ENCODE assay signal across 13 mouse cellular contexts in the genomic region with DNA sequence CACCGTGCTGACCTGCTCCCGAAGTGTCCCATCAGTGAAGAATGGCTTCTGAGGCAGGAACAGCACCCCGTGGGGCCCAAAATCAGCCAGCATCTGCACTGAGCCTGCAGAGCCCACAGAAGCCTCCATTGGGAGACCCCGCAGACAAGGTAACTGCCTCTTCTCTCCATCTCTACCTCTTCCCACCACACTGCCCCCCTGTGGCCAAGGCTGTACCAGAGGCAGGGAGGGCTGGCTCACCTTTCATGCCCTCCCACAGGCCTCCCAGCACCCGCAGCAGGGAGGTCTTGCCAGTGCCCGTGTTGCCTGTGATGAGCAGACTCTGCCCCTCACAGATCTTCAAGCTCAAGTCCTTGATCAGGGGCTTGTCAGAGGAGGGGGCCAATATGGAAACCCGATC. TPM values are rescaled to one million over a fixed set of nuclear protein-coding genes. Genes with fewer than 3 reads are reported as not detected.
DNase-seq lines count a peak whose midpoint lies in the region; ATAC-seq and TF ChIP-seq lines count a peak whose summit lies in the region.
"Had no signal": no experiment of that assay in that cellular context is flagged by ENCODE, and none has a peak within 500 bp of the region (broad histone marks: within the 10 kb centered on the region; RNA-seq: fewer than 3 reads in every experiment).

No protein-coding gene starts in this region.

- ATAC-seq in heart, postnatal 0 days (ENCODE audit: insufficient read depth, low read depth), result no peak
- ATAC-seq in stomach, postnatal 0 days (ENCODE audit: low FRiP score, low TSS enrichment), result no peak
- ATAC-seq in midbrain, embryonic 14.5 days (ENCODE audit: low FRiP score, low TSS enrichment), result no peak

- no peak overlapping the region for H3K9ac ChIP-seq in heart, postnatal 0 days (replicated peaks; ENCODE audit: low read depth, low read length)
- H3K9ac ChIP-seq in stomach, postnatal 0 days (ENCODE audit: low read length), result no peak overlapping the region
- no peak overlapping the region for H3K9ac ChIP-seq in midbrain, embryonic 14.5 days (replicated peaks; ENCODE audit: low read length)

- no peaks in the 10 kb centered on the region for H3K4me1 ChIP-seq in heart, postnatal 0 days (ENCODE audit: control insufficient read depth, insufficient read depth)
- no peaks in the 10 kb centered on the region for H3K4me1 ChIP-seq in stomach, postnatal 0 days (replicated peaks; ENCODE audit: control insufficient read depth, insufficient read depth)
- H3K4me1 ChIP-seq in midbrain, embryonic 14.5 days (ENCODE audit: control insufficient read depth, insufficient read depth, low read length), result no peaks in the 10 kb centered on the region

- no peaks in the 10 kb centered on the region for H3K9me3 ChIP-seq in heart, postnatal 0 days (replicated peaks; ENCODE audit: control insufficient read depth, low read length)
- H3K9me3 ChIP-seq in stomach, postnatal 0 days (ENCODE audit: control insufficient read depth, low read length), result no peaks in the 10 kb centered on the region
- no peaks in the 10 kb centered on the region for H3K9me3 ChIP-seq in midbrain, embryonic 14.5 days (ENCODE audit: control insufficient read depth, low read length)
- H3K9me3 ChIP-seq: forebrain, embryonic 10.5 days had no signal

- no peak for DNase-seq in heart, postnatal 0 days (ENCODE audit: low spot score)
- no peak for DNase-seq in heart, adult 8-10 months (ENCODE audit: low spot score)
- peak; percentile 24 for DNase-seq in lung, postnatal 10 days
- no peak for DNase-seq in lung, postnatal 36 days
- DNase-seq in NIH3T3 (ENCODE audit: low read depth), result peak; percentile 28
- peak; percentile 32 for DNase-seq in stomach, postnatal 0 days (ENCODE audit: low spot score)
- no peak for DNase-seq in c-Kit-positive CD71-positive TER-119-positive erythroid progenitor cells, embryonic 14.5 days (ENCODE audit: low spot score)
- DNase-seq in midbrain, embryonic 14.5 days, result no peak

- H3K27ac ChIP-seq in heart, postnatal 0 days (ENCODE audit: low read depth), result no peak overlapping the region
- no peak overlapping the region for H3K27ac ChIP-seq in stomach, postnatal 0 days (replicated peaks)
- no peak overlapping the region for H3K27ac ChIP-seq in midbrain, embryonic 14.5 days (replicated peaks; ENCODE audit: low read depth, low read length)
- H3K27ac ChIP-seq: forebrain, embryonic 10.5 days had no signal

- no peaks in the 10 kb centered on the region for H3K27me3 ChIP-seq in heart, postnatal 0 days (ENCODE audit: control insufficient read depth, insufficient read depth, low read length)
- no peaks in the 10 kb centered on the region for H3K27me3 ChIP-seq in stomach, postnatal 0 days (ENCODE audit: control insufficient read depth, insufficient read depth, low read length)
- no peaks in the 10 kb centered on the region for H3K27me3 ChIP-seq in midbrain, embryonic 14.5 days (ENCODE audit: control insufficient read depth, insufficient read depth, low read length)

- WGBS in heart, postnatal 0 days, result 73% methylated on average over 7 of the region's 7 CpGs
- 85% methylated on average over 7 of the region's 7 CpGs for WGBS in stomach, postnatal 0 days
- 82% methylated on average over 7 of the region's 7 CpGs for WGBS in midbrain, embryonic 14.5 days

- H3K4me2 ChIP-seq in heart, postnatal 0 days (ENCODE audit: low read depth, low read length), result no peak overlapping the region
- H3K4me2 ChIP-seq in stomach, postnatal 0 days (replicated peaks; ENCODE audit: low read depth), result no peak overlapping the region
- no peak overlapping the region for H3K4me2 ChIP-seq in midbrain, embryonic 14.5 days (ENCODE audit: low read length)

- no peak overlapping the region for H3K4me3 ChIP-seq in heart, postnatal 0 days (ENCODE audit: low read depth, low read length)
- no peak overlapping the region for H3K4me3 ChIP-seq in stomach, postnatal 0 days (ENCODE audit: low read depth, low read length)
- no peak overlapping the region for H3K4me3 ChIP-seq in midbrain, embryonic 14.5 days (replicated peaks; ENCODE audit: low read depth, low read length)
- H3K4me3 ChIP-seq: forebrain, embryonic 10.5 days had no signal

- TF ChIP-seq CTCF in heart, postnatal 0 days (IDR thresholded peaks at IDR 0.05; ENCODE audit: low read depth), result peak; percentile 30
- peak; percentile 59 for TF ChIP-seq CTCF in stomach, postnatal 0 days (IDR thresholded peaks at IDR 0.05; ENCODE audit: low read depth)

- TF ChIP-seq EP300 in heart, postnatal 0 days (IDR thresholded peaks at IDR 0.05; ENCODE audit: low read depth), result no peak
- no peak for TF ChIP-seq EP300 in stomach, postnatal 0 days (optimal IDR thresholded peaks at IDR 0.05)

- H3K36me3 ChIP-seq in heart, postnatal 0 days (replicated peaks; ENCODE audit: control insufficient read depth, insufficient read depth, low read length), result peaks cover 18% of the 10 kb centered on the region; the same call in 1 of the 2 replicates
- no peaks in the 10 kb centered on the region; the same call in 1 of the 2 replicates for H3K36me3 ChIP-seq in stomach, postnatal 0 days (ENCODE audit: control insufficient read depth, insufficient read depth, low read length)
- peaks cover 17% of the 10 kb centered on the region for H3K36me3 ChIP-seq in midbrain, embryonic 14.5 days (ENCODE audit: control insufficient read depth, insufficient read depth, low read length)

RNA-seq across cellular contexts. Expression of a gene that starts 11.4 kb away (rescaled TPM):
- 8.2 and 8.7 TPM in 2 replicates for total RNA-seq in heart, postnatal 0 days (2014; rRNA removed; ENCODE audit: low replicate concordance)
- 7.1 and 8.5 TPM in 2 replicates for polyA plus RNA-seq in heart, postnatal 0 days (2015; fragmentation: Nextera tagmentation; extraction: Ambion mirVana)
- 1 to 10 TPM; 4.8 to 6.5 (median 6.0) TPM for total RNA-seq in heart, adult 8-10 months (2022)
- 6.0 and 6.1 TPM in 2 replicates for polyA plus RNA-seq in stomach, postnatal 0 days (2015; fragmentation: Nextera tagmentation; extraction: Ambion mirVana)
- 8.6 and 8.7 TPM in 2 replicates for polyA plus RNA-seq in midbrain, embryonic 14.5 days (2014; fragmentation: Nextera tagmentation; extraction: Ambion mirVana)

RNA-seq across cellular contexts. Expression of a gene that starts 35.0 kb away (rescaled TPM):
- not detected in 2 replicates for total RNA-seq in heart, postnatal 0 days (2014; rRNA removed; ENCODE audit: low replicate concordance)
- not detected in 2 replicates for polyA plus RNA-seq in heart, postnatal 0 days (2015; fragmentation: Nextera tagmentation; extraction: Ambion mirVana)
- not detected for total RNA-seq in heart, adult 8-10 months (2022)
- polyA plus RNA-seq in stomach, postnatal 0 days (2015; fragmentation: Nextera tagmentation; extraction: Ambion mirVana), result 0.02 TPM in 1 of 2 replicates, not detected in the other
- 0.32 TPM in 1 of 2 replicates, not detected in the other for polyA plus RNA-seq in midbrain, embryonic 14.5 days (2014; fragmentation: Nextera tagmentation; extraction: Ambion mirVana)
- total RNA-seq: layer of hippocampus, adult 8-10 months had no signal
- polyA plus RNA-seq: forebrain, embryonic 10.5 days; liver, embryonic 16.5 days; neural tube, embryonic 11.5 days had no signal

RNA-seq across cellular contexts. Expression of a gene that starts 36.3 kb away (rescaled TPM):
- total RNA-seq in heart, postnatal 0 days (2014; rRNA removed; ENCODE audit: low replicate concordance), result not detected in 2 replicates
- polyA plus RNA-seq in heart, postnatal 0 days (2015; fragmentation: Nextera tagmentation; extraction: Ambion mirVana), result not detected in 2 replicates
- total RNA-seq in heart, adult 8-10 months (2022), result not detected
- polyA plus RNA-seq in stomach, postnatal 0 days (2015; fragmentation: Nextera tagmentation; extraction: Ambion mirVana), result not detected in 2 replicates
- 2.7 and 4.0 TPM in 2 replicates for polyA plus RNA-seq in midbrain, embryonic 14.5 days (2014; fragmentation: Nextera tagmentation; extraction: Ambion mirVana)
- polyA plus RNA-seq: heart, embryonic 16.5 days; liver, embryonic 16.5 days had no signal

Comparison
In these comparisons a context has a peak if more than half of its experiments do, and no peak if none do; other contexts are left out.
1. DNase-seq: peak in lung, postnatal 10 days (single experiment), NIH3T3 (single experiment) and stomach, postnatal 0 days (single experiment); none in heart, postnatal 0 days (single experiment), heart, adult 8-10 months (single experiment), lung, postnatal 36 days (single experiment), c-Kit-positive CD71-positive TER-119-positive erythroid progenitor cells, embryonic 14.5 days (single experiment) and midbrain, embryonic 14.5 days (single experiment).